ENCODE assay signal across 21 mouse cellular contexts in the genomic region with DNA sequence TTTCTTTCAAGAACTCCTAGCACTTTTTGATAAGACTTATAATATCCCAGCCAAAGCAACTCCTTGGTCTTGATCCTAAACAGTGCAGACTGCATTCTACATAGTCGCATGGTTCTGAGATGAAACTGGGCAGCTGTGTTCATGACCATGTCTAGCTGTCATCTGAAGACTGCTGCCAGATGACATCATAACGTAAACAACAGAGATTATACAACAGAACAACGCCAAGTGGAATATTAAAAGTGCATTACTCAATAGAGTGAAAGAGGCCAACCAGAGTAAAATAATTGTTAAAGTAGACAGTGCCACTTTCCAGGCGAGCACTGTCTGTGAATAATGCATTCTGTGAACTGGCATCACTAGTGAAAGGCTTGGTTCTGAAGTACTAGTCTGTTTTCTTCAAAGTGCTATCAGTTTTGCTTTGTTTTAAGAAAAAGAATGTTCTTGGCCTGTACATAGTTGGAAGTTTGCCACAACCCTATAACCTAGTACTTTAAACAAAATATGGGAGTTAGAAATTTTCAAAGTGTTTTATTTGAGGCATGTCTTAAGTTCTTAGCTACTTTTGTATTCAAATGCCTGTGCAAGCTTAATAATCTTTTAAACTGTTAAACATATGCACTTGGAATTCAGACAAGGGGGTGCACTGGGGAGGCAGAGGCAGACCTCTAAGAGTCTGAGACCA. TPM values are rescaled to one million over a fixed set of nuclear protein-coding genes. Genes with fewer than 3 reads are reported as not detected.
DNase-seq lines count a peak whose midpoint lies in the region; ATAC-seq and TF ChIP-seq lines count a peak whose summit lies in the region.
"Had no signal": no experiment of that assay in that cellular context is flagged by ENCODE, and none has a peak within 500 bp of the region (broad histone marks: within the 10 kb centered on the region; RNA-seq: fewer than 3 reads in every experiment).

No protein-coding gene starts in this region.

- peak; percentile 54 for DNase-seq in kidney, postnatal 0 days (ENCODE audit: low spot score)
- DNase-seq in kidney, postnatal 10 days, result no peak
- DNase-seq in ovary, adult 18-20 months (ENCODE audit: low spot score), result no peak
- no peak for DNase-seq in left cerebral cortex, adult 11 months (ENCODE audit: low spot score)
- DNase-seq: adrenal gland, adult 8-10 months; cerebellum, postnatal 36 days; gastrocnemius, postnatal 10 days; kidney, postnatal 25 days; layer of hippocampus, postnatal 36 days; right cerebral cortex, postnatal 25 days; thymus, postnatal 4 days had no signal

- no peak overlapping the region for H3K27ac ChIP-seq in kidney, postnatal 0 days
- peak overlapping the region; percentile 8; the same call in 1 of the 2 replicates for H3K27ac ChIP-seq in embryonic fibroblast, embryonic 13.5 days (ENCODE audit: insufficient read depth, low read length)
- no peak overlapping the region for H3K27ac ChIP-seq in intestine, embryonic 15.5 days
- H3K27ac ChIP-seq in stomach, embryonic 14.5 days (ENCODE audit: low read length), result peak overlapping the region; percentile 73; the same call in 1 of the 2 replicates
- H3K27ac ChIP-seq: embryonic facial prominence, embryonic 15.5 days; limb, embryonic 15.5 days had no signal

- no peak overlapping the region for H3K4me2 ChIP-seq in kidney, postnatal 0 days (ENCODE audit: low read length)
- H3K4me2 ChIP-seq in intestine, embryonic 15.5 days (replicated peaks), result no peak overlapping the region
- no peak overlapping the region for H3K4me2 ChIP-seq in stomach, embryonic 14.5 days (replicated peaks; ENCODE audit: low read depth, low read length)
- H3K4me2 ChIP-seq: embryonic facial prominence, embryonic 15.5 days; limb, embryonic 15.5 days had no signal

- 59% methylated on average over 4 of the region's 4 CpGs for WGBS in kidney, postnatal 0 days
- 32% methylated on average over 4 of the region's 4 CpGs for WGBS in intestine, embryonic 15.5 days
- 24% methylated on average over 4 of the region's 4 CpGs for WGBS in stomach, embryonic 14.5 days

- TF ChIP-seq CTCF in kidney, postnatal 0 days (IDR thresholded peaks at IDR 0.05; ENCODE audit: low read depth), result no peak
- no peak for TF ChIP-seq CTCF in embryonic fibroblast, embryonic 13.5 days (IDR thresholded peaks at IDR 0.05; ENCODE audit: borderline replicate concordance, insufficient read depth, low read length)

- H3K27me3 ChIP-seq in kidney, postnatal 0 days (ENCODE audit: insufficient read depth, low read length), result no peaks in the 10 kb centered on the region
- H3K27me3 ChIP-seq in intestine, embryonic 15.5 days (replicated peaks), result no peaks in the 10 kb centered on the region
- no peaks in the 10 kb centered on the region for H3K27me3 ChIP-seq in stomach, embryonic 14.5 days (ENCODE audit: control insufficient read depth, insufficient read depth, low read length)
- H3K27me3 ChIP-seq: embryonic facial prominence, embryonic 15.5 days; limb, embryonic 15.5 days; Patski had no signal

- no peak overlapping the region for H3K4me3 ChIP-seq in kidney, postnatal 0 days (replicated peaks; ENCODE audit: low read depth, low read length)
- H3K4me3 ChIP-seq in embryonic fibroblast, embryonic 13.5 days (ENCODE audit: insufficient read depth, low read length), result no peak overlapping the region
- no peak overlapping the region for H3K4me3 ChIP-seq in intestine, embryonic 15.5 days (replicated peaks)
- no peak overlapping the region for H3K4me3 ChIP-seq in stomach, embryonic 14.5 days (ENCODE audit: low read depth, low read length)
- H3K4me3 ChIP-seq: embryonic facial prominence, embryonic 15.5 days; limb, embryonic 15.5 days; megakaryocyte, embryonic 14.5 days had no signal

- no peak for ATAC-seq in kidney, postnatal 0 days (replicated peaks; ENCODE audit: low FRiP score, low read depth)
- peak; percentile 71 for ATAC-seq in intestine, embryonic 15.5 days
- peak; percentile 75; the same call in 1 of the 2 replicates for ATAC-seq in stomach, embryonic 14.5 days (ENCODE audit: insufficient number of reproducible peaks, insufficient read depth, low FRiP score, low read depth)
- ATAC-seq in megakaryocyte, adult 5-6 weeks (ENCODE audit: poor library complexity, severe bottlenecking), result no peak
- ATAC-seq: CD4-positive, CD25-positive, alpha-beta regulatory T cell, adult 4 months; forebrain, embryonic 16.5 days; Patski had no signal

- no peaks in the 10 kb centered on the region for H3K9me3 ChIP-seq in kidney, postnatal 0 days (replicated peaks; ENCODE audit: low read length)
- H3K9me3 ChIP-seq in intestine, embryonic 15.5 days, result no peaks in the 10 kb centered on the region
- H3K9me3 ChIP-seq in stomach, embryonic 14.5 days (ENCODE audit: control insufficient read depth, low read depth, low read length), result no peaks in the 10 kb centered on the region
- H3K9me3 ChIP-seq: embryonic facial prominence, embryonic 15.5 days; limb, embryonic 15.5 days; megakaryocyte, embryonic 14.5 days had no signal

- TF ChIP-seq POLR2A in embryonic fibroblast, embryonic 13.5 days (IDR thresholded peaks at IDR 0.05; ENCODE audit: low read depth, low read length), result no peak

- no peaks in the 10 kb centered on the region for H3K4me1 ChIP-seq in kidney, postnatal 0 days (replicated peaks; ENCODE audit: insufficient read depth, low read length)
- peaks cover 8% of the 10 kb centered on the region for H3K4me1 ChIP-seq in embryonic fibroblast, embryonic 13.5 days (ENCODE audit: control insufficient read depth, insufficient read depth, low read length)
- H3K4me1 ChIP-seq in intestine, embryonic 15.5 days (replicated peaks), result 0 out of 2 replicates have a peak, but pooled peaks cover 4% of the 10 kb centered on the region
- peaks cover 9% of the 10 kb centered on the region; the same call in 1 of the 2 replicates for H3K4me1 ChIP-seq in stomach, embryonic 14.5 days (ENCODE audit: control insufficient read depth, insufficient read depth, low read length)
- H3K4me1 ChIP-seq: embryonic facial prominence, embryonic 15.5 days; limb, embryonic 15.5 days had no signal

- H3K9ac ChIP-seq in kidney, postnatal 0 days (ENCODE audit: low read depth, low read length), result no peak overlapping the region
- H3K9ac ChIP-seq in intestine, embryonic 15.5 days, result no peak overlapping the region
- H3K9ac ChIP-seq in stomach, embryonic 14.5 days (replicated peaks; ENCODE audit: low read depth, low read length), result no peak overlapping the region
- H3K9ac ChIP-seq: embryonic facial prominence, embryonic 15.5 days; limb, embryonic 15.5 days had no signal

- H3K36me3 ChIP-seq in kidney, postnatal 0 days (ENCODE audit: insufficient read depth, low read length), result 0 out of 2 replicates have a peak, but pooled peaks cover 2% of the 10 kb centered on the region
- peaks cover 5% of the 10 kb centered on the region; the same call in 1 of the 2 replicates for H3K36me3 ChIP-seq in intestine, embryonic 15.5 days
- H3K36me3 ChIP-seq in stomach, embryonic 14.5 days (ENCODE audit: control insufficient read depth, insufficient read depth, low read length), result no peaks in the 10 kb centered on the region; the same call in 1 of the 2 replicates
- H3K36me3 ChIP-seq: embryonic facial prominence, embryonic 15.5 days had no signal

RNA-seq across cellular contexts. Expression of a gene that starts 47.5 kb away (rescaled TPM):
- polyA plus RNA-seq in kidney, postnatal 0 days (2015; fragmentation: Nextera tagmentation; extraction: Ambion mirVana), result 34.0 and 35.2 TPM in 2 replicates
- 2.6 and 3.4 TPM in 2 replicates for polyA plus RNA-seq in embryonic fibroblast, embryonic 13.5 days (2011; ENCODE audit: insufficient read length, low read depth, missing spikeins)
- polyA plus RNA-seq in intestine, embryonic 15.5 days (2015; fragmentation: Nextera tagmentation; extraction: Ambion mirVana), result 44.0 and 45.5 TPM in 2 replicates
- polyA plus RNA-seq in stomach, embryonic 14.5 days (2014; fragmentation: Nextera tagmentation; extraction: Ambion mirVana), result 36.8 and 39.0 TPM in 2 replicates
- total RNA-seq in megakaryocyte, adult 5-6 weeks (2015), result 0.30 TPM in 1 of 2 replicates, not detected in the other
- 0.37 TPM in 1 of 2 replicates, not detected in the other for total RNA-seq in megakaryocyte, adult 5-6 weeks (2017)

Comparison
In these comparisons a context has a peak if more than half of its experiments do, and no peak if none do; other contexts are left out.
1. ATAC-seq: peak in intestine, embryonic 15.5 days (single experiment) and stomach, embryonic 14.5 days (single experiment); none in kidney, postnatal 0 days (single experiment) and megakaryocyte, adult 5-6 weeks (single experiment).
2. H3K27ac ChIP-seq: peak in embryonic fibroblast, embryonic 13.5 days (single experiment) and stomach, embryonic 14.5 days (single experiment); none in kidney, postnatal 0 days (single experiment) and intestine, embryonic 15.5 days (single experiment).